Mouse (Mus musculus): ENCODE results near the gene Fam71f2. TPM values are rescaled to one million over a fixed set of nuclear protein-coding genes. Genes with fewer than 3 reads are reported as not detected.

Gene Fam71f2
- polyA plus RNA-seq, 1 experiment: 0.47 TPM

GRCm38 (mm10) chr6:29245272-29246120 lies 33.9 kb upstream of the Fam71f2 start:
- TF ChIP-seq POLR2AphosphoS2 (IDR thresholded peaks at IDR 0.05; ENCODE audit: insufficient read length, low read depth) (no peak), MYOD1 (IDR thresholded peaks at IDR 0.05; ENCODE audit: control insufficient read depth in 1 of 3, insufficient read length in 2 of 3, low read depth in 2 of 3) (no peak), REST (IDR thresholded peaks at IDR 0.05; ENCODE audit: insufficient read depth, insufficient read length) (no peak), TCF12 (IDR thresholded peaks at IDR 0.05; ENCODE audit: insufficient read depth, poor library complexity, severe bottlenecking) (no peak), MAX (IDR thresholded peaks at IDR 0.05; ENCODE audit: low read depth) (no peak), TCF3 (IDR thresholded peaks at IDR 0.05; ENCODE audit: insufficient read length, low read depth) (no peak), POLR2A (IDR thresholded peaks at IDR 0.05; ENCODE audit: insufficient read length, low read depth) (no peak), SRF (IDR thresholded peaks at IDR 0.05; ENCODE audit: control insufficient read depth, insufficient read length, low read depth) (no peak), CEBPB (IDR thresholded peaks at IDR 0.05; ENCODE audit: insufficient read depth, poor library complexity, severe bottlenecking) (no peak), USF1 (IDR thresholded peaks at IDR 0.05; ENCODE audit: low read depth) (no peak), E2F4 (IDR thresholded peaks at IDR 0.05; ENCODE audit: insufficient read depth) (no peak), MYOG (IDR thresholded peaks at IDR 0.05; ENCODE audit: control insufficient read depth in 1 of 3, insufficient read depth in 1 of 3, insufficient read length in 2 of 3, low read depth in 2 of 3) (no peak)
- Histone ChIP-seq H3K36me3 (ENCODE audit: control insufficient read depth, insufficient read depth) (no peaks in the 10 kb centered on the region), H3K79me2 (ENCODE audit: control insufficient read depth, insufficient read depth) (no peaks in the 10 kb centered on the region), H3K4me3 (no peak overlapping the region), H3K27me3 (ENCODE audit: control insufficient read depth, insufficient read depth, insufficient read length) (no peaks in the 10 kb centered on the region), H3ac (ENCODE audit: control insufficient read depth, insufficient read length) (no peak overlapping the region), H3K4me2 (ENCODE audit: low read depth) (no peak overlapping the region)

- no peaks in the 10 kb centered on the region for H3K36me3 ChIP-seq (ENCODE audit: control insufficient read depth, insufficient read depth)
These were observed 33.2 kb upstream of the Fam71f2 start for GRCm38 (mm10) chr6:29246183-29246582.

GRCm38 (mm10) chr6:29246585-29246984 lies 32.8 kb upstream of the Fam71f2 start:
- no peak for TF ChIP-seq CEBPB (IDR thresholded peaks at IDR 0.05; ENCODE audit: insufficient read depth, poor library complexity, severe bottlenecking)
- TF ChIP-seq REST (IDR thresholded peaks at IDR 0.05; ENCODE audit: insufficient read depth, insufficient read length): no peak
- no peak for TF ChIP-seq TCF12 (IDR thresholded peaks at IDR 0.05; ENCODE audit: insufficient read depth, poor library complexity, severe bottlenecking)
- no peak for TF ChIP-seq E2F4 (IDR thresholded peaks at IDR 0.05; ENCODE audit: insufficient read depth)
- TF ChIP-seq MAX (IDR thresholded peaks at IDR 0.05; ENCODE audit: low read depth): no peak
- TF ChIP-seq MYOG (IDR thresholded peaks at IDR 0.05; ENCODE audit: control insufficient read depth in 1 of 3, insufficient read depth in 1 of 3, insufficient read length in 2 of 3, low read depth in 2 of 3): no peak
- TF ChIP-seq SRF (IDR thresholded peaks at IDR 0.05; ENCODE audit: control insufficient read depth, insufficient read length, low read depth): no peak
- H3K36me3 ChIP-seq (ENCODE audit: control insufficient read depth, insufficient read depth): no peaks in the 10 kb centered on the region
- H3ac ChIP-seq (ENCODE audit: control insufficient read depth, insufficient read length): no peak overlapping the region
- H3K79me2 ChIP-seq (ENCODE audit: control insufficient read depth, insufficient read depth): no peaks in the 10 kb centered on the region
- H3K4me2 ChIP-seq (ENCODE audit: low read depth): no peak overlapping the region
- no peak overlapping the region for H3K4me3 ChIP-seq
- no peaks in the 10 kb centered on the region for H3K27me3 ChIP-seq (ENCODE audit: control insufficient read depth, insufficient read depth, insufficient read length)

More at GRCm38 (mm10) chr6:29246183-29246582, 33.2 kb upstream of the Fam71f2 start:
- no peak overlapping the region for H3K4me3 ChIP-seq
- no peak overlapping the region for H3K4me2 ChIP-seq (ENCODE audit: low read depth)
- no peaks in the 10 kb centered on the region for H3K79me2 ChIP-seq (ENCODE audit: control insufficient read depth, insufficient read depth)
- no peak overlapping the region for H3ac ChIP-seq (ENCODE audit: control insufficient read depth, insufficient read length)
- H3K27me3 ChIP-seq (ENCODE audit: control insufficient read depth, insufficient read depth, insufficient read length): no peaks in the 10 kb centered on the region
- TF ChIP-seq TCF3 (IDR thresholded peaks at IDR 0.05; ENCODE audit: insufficient read length, low read depth): no peak
- TF ChIP-seq TCF12 (IDR thresholded peaks at IDR 0.05; ENCODE audit: insufficient read depth, poor library complexity, severe bottlenecking): no peak
- TF ChIP-seq MYOD1 (IDR thresholded peaks at IDR 0.05; ENCODE audit: control insufficient read depth in 1 of 3, insufficient read length in 2 of 3, low read depth in 2 of 3): no peak
- TF ChIP-seq POLR2AphosphoS2 (IDR thresholded peaks at IDR 0.05; ENCODE audit: insufficient read length, low read depth): no peak
- no peak for TF ChIP-seq E2F4 (IDR thresholded peaks at IDR 0.05; ENCODE audit: insufficient read depth)

- Histone ChIP-seq H3K4me2 (ENCODE audit: low read depth) (peak overlapping the region; percentile 9), H3K4me3 (no peak overlapping the region), H3ac (ENCODE audit: control insufficient read depth, insufficient read length) (no peak overlapping the region)
These were observed 32.3 kb upstream of the Fam71f2 start for GRCm38 (mm10) chr6:29247072-29247471.

GRCm38 (mm10) chr6:29259418-29259817 lies 20.0 kb upstream of the Fam71f2 start:
- no peak overlapping the region for H3K4me2 ChIP-seq (ENCODE audit: low read depth)
- H3K4me3 ChIP-seq: no peak overlapping the region
- no peaks in the 10 kb centered on the region for H3K79me2 ChIP-seq (ENCODE audit: control insufficient read depth, insufficient read depth)
- no peaks in the 10 kb centered on the region for H3K27me3 ChIP-seq (ENCODE audit: control insufficient read depth, insufficient read depth, insufficient read length)
- no peaks in the 10 kb centered on the region for H3K36me3 ChIP-seq (ENCODE audit: control insufficient read depth, insufficient read depth)
- no peak for TF ChIP-seq E2F4 (IDR thresholded peaks at IDR 0.05; ENCODE audit: insufficient read depth)
- no peak for TF ChIP-seq REST (IDR thresholded peaks at IDR 0.05; ENCODE audit: insufficient read depth, insufficient read length)
- TF ChIP-seq CEBPB (IDR thresholded peaks at IDR 0.05; ENCODE audit: insufficient read depth, poor library complexity, severe bottlenecking): no peak
- no peak for TF ChIP-seq TCF12 (IDR thresholded peaks at IDR 0.05; ENCODE audit: insufficient read depth, poor library complexity, severe bottlenecking)
- TF ChIP-seq MYOD1 (IDR thresholded peaks at IDR 0.05; ENCODE audit: control insufficient read depth in 1 of 3, insufficient read length in 2 of 3, low read depth in 2 of 3): no peak
- TF ChIP-seq MAX (IDR thresholded peaks at IDR 0.05; ENCODE audit: low read depth): no peak
- no peak overlapping the region for H3ac ChIP-seq (ENCODE audit: control insufficient read depth, insufficient read length)

More at GRCm38 (mm10) chr6:29247072-29247471, 32.3 kb upstream of the Fam71f2 start:
- no peaks in the 10 kb centered on the region for H3K79me2 ChIP-seq (ENCODE audit: control insufficient read depth, insufficient read depth)
- no peaks in the 10 kb centered on the region for H3K36me3 ChIP-seq (ENCODE audit: control insufficient read depth, insufficient read depth)
- no peaks in the 10 kb centered on the region for H3K27me3 ChIP-seq (ENCODE audit: control insufficient read depth, insufficient read depth, insufficient read length)
- TF ChIP-seq MYOD1 (IDR thresholded peaks at IDR 0.05; ENCODE audit: control insufficient read depth in 1 of 3, insufficient read length in 2 of 3, low read depth in 2 of 3) (no peak), MAX (IDR thresholded peaks at IDR 0.05; ENCODE audit: low read depth) (no peak)

Data from myocyte (in vitro differentiated cells).